Mouse (Mus musculus) limb, embryonic 14.5 days (tissue): ENCODE data around the gene Rbms3. TPM values are rescaled to one million over a fixed set of nuclear protein-coding genes. Genes with fewer than 3 reads are reported as not detected.

Experiments used
- ATAC-seq: fragments of 200-750 bp; cut with Nextera tagmentation; 2 replicates; pipeline ENCODE4 v1.8.0; 2017; ENCODE audit warnings: low read depth, moderate number of reproducible peaks, moderate TSS enrichment; ENCODE audit not compliant: low FRiP score
- DNase-seq: peaks from one replicate; pipeline ENCODE4 v3.0.0-alpha.2; 2015; ENCODE audit warnings: low spot score
- H3K27ac ChIP-seq: fragments of 300-500 bp; sonication (generic); replicated peaks from 2 replicates; pipeline ENCODE4 v1.5.1; 2014; ENCODE audit warnings: low read depth, mild to moderate bottlenecking, low read length, moderate library complexity, mixed read lengths
- H3K27me3 ChIP-seq: fragments of 300-500 bp; sonication (generic); 2 replicates; pipeline ENCODE4 v1.6.1; 2014; ENCODE audit warnings: low read length, mixed read lengths; ENCODE audit not compliant: control insufficient read depth, insufficient read depth
- H3K36me3 ChIP-seq: fragments of 300-500 bp; sonication (generic); 2 replicates; pipeline ENCODE4 v1.6.1; 2014; ENCODE audit warnings: mild to moderate bottlenecking, low read length, moderate library complexity, mixed read lengths; ENCODE audit not compliant: control insufficient read depth, insufficient read depth
- H3K4me1 ChIP-seq: fragments of 300-500 bp; sonication (generic); 2 replicates; pipeline ENCODE4 v1.6.1; 2014; ENCODE audit warnings: antibody characterized with exemption, low read length, mixed read lengths; ENCODE audit not compliant: control insufficient read depth, insufficient read depth
- H3K4me2 ChIP-seq: fragments of 300-500 bp; sonication (generic); replicated peaks from 2 replicates; pipeline ENCODE4 v1.6.1; 2014; ENCODE audit warnings: low read depth, mild to moderate bottlenecking, low read length, moderate library complexity; ENCODE audit not compliant: severe bottlenecking
- H3K4me3 ChIP-seq: fragments of 300-500 bp; sonication (generic); replicated peaks from 2 replicates; pipeline ENCODE4 v1.5.1; 2014; ENCODE audit warnings: low read length
- H3K9ac ChIP-seq: fragments of 300-500 bp; sonication (generic); 2 replicates; pipeline ENCODE4 v1.6.1; 2014; ENCODE audit warnings: mild to moderate bottlenecking, low read depth, low read length, moderate library complexity; ENCODE audit not compliant: severe bottlenecking
- H3K9me3 ChIP-seq: fragments of 300-500 bp; sonication (generic); 2 replicates; pipeline ENCODE4 v1.6.1; 2016; ENCODE audit warnings: low read length; ENCODE audit not compliant: control insufficient read depth
- POLR2A ChIP-seq: fragments of 200-500 bp; IDR thresholded peaks from 2 replicates; pipeline ENCODE4 v1.8.0; 2012; ENCODE audit warnings: inconsistent platforms, mild to moderate bottlenecking, moderate library complexity, borderline replicate concordance; ENCODE audit not compliant: insufficient read depth, insufficient read length; ENCODE audit errors: extremely low read depth
- WGBS: fragments of 180-500 bp; shearing (Covaris S2); extraction: QIAGEN DNeasy Blood & Tissue Kit; methylation state at CpG from one replicate; pipeline ENCODE4 v1.1.7; 2014; 5-methylcytosine and 5-hydroxymethylcytosine counted together
- polyA plus RNA-seq, 2 experiments: library from polyadenylated mRNA; depleted of rRNA in 1 of 2; stranded (reverse) in 1 of 2; unstranded in 1 of 2; fragments of >200 nt; fragmentation: Nextera tagmentation in 1 of 2; extraction: Ambion mirVana in 1 of 2; gene quantifications; 2 replicates each; pipeline versions ENCODE4 v1.2.1 to v1.2.3; 2012 to 2014

The Rbms3 gene
- polyA plus RNA-seq, 2 experiments, result 42.1 to 94.5 TPM

GRCm38 (mm10) chr9:117093551-117093950, 536.2 kb downstream of the Rbms3 start:
- Histone ChIP-seq H3K4me3 (no peak overlapping the region), H3K27ac (no peak overlapping the region), H3K9me3 (no peaks in the 10 kb centered on the region), H3K36me3 (peaks cover 3% of the 10 kb centered on the region), H3K27me3 (no peaks in the 10 kb centered on the region), H3K9ac (no peak overlapping the region), H3K4me1 (0 out of 2 replicates have a peak, but pooled peaks cover 2% of the 10 kb centered on the region), H3K4me2 (no peak overlapping the region)
- 87% methylated on average over 6 of the region's 6 CpGs for WGBS
- TF ChIP-seq POLR2A, result no peak
- ATAC-seq (no peak), DNase-seq (no peak)

GRCm38 (mm10) chr9:117092177-117092555, 537.5 kb downstream of the Rbms3 start:
- no peak for TF ChIP-seq POLR2A
- Histone ChIP-seq H3K27me3 (no peaks in the 10 kb centered on the region), H3K36me3 (peaks cover 5% of the 10 kb centered on the region), H3K4me3 (no peak overlapping the region), H3K27ac (no peak overlapping the region), H3K4me1 (0 out of 2 replicates have a peak, but pooled peaks cover 2% of the 10 kb centered on the region), H3K9ac (no peak overlapping the region), H3K4me2 (no peak overlapping the region), H3K9me3 (no peaks in the 10 kb centered on the region)
- 91% methylated on average over 8 of the region's 8 CpGs for WGBS
- DNase-seq (no peak), ATAC-seq (no peak)

- H3K4me1 ChIP-seq, result 0 out of 2 replicates have a peak, but pooled peaks cover 2% of the 10 kb centered on the region
- H3K27me3 ChIP-seq, result no peaks in the 10 kb centered on the region
- H3K27ac ChIP-seq, result no peak overlapping the region
- no peak for TF ChIP-seq POLR2A
- H3K4me3 ChIP-seq, result no peak overlapping the region
- 50% methylated on average over 9 of the region's 9 CpGs for WGBS
- ATAC-seq (no peak; the same call in 1 of the 2 replicates), DNase-seq (peak; percentile 44)
- H3K36me3 ChIP-seq, result peaks cover 5% of the 10 kb centered on the region
- no peak overlapping the region for H3K4me2 ChIP-seq
- no peaks in the 10 kb centered on the region for H3K9me3 ChIP-seq
- no peak overlapping the region for H3K9ac ChIP-seq
Measured at GRCm38 (mm10) chr9:117091253-117092176, 538.2 kb downstream of the Rbms3 start.

GRCm38 (mm10) chr9:117089409-117090147, 540.1 kb downstream of the Rbms3 start:
- TF ChIP-seq POLR2A, result no peak
- Histone ChIP-seq H3K27ac (no peak overlapping the region), H3K4me3 (no peak overlapping the region), H3K36me3 (peaks cover 8% of the 10 kb centered on the region), H3K4me1 (0 out of 2 replicates have a peak, but pooled peaks cover 2% of the 10 kb centered on the region), H3K27me3 (no peaks in the 10 kb centered on the region), H3K9me3 (no peaks in the 10 kb centered on the region), H3K9ac (no peak overlapping the region), H3K4me2 (no peak overlapping the region)
- ATAC-seq (no peak), DNase-seq (no peak)
- WGBS, result 92% methylated on average over 12 of the region's 12 CpGs

- no peak overlapping the region for H3K9ac ChIP-seq
- H3K4me3 ChIP-seq, result no peak overlapping the region
- H3K27ac ChIP-seq, result 0 out of 2 replicates have a peak overlapping the region, but pooled peaks have one; percentile 20
- no peak for TF ChIP-seq POLR2A
- H3K36me3 ChIP-seq, result peaks cover 8% of the 10 kb centered on the region
- H3K9me3 ChIP-seq, result no peaks in the 10 kb centered on the region
- no peaks in the 10 kb centered on the region for H3K27me3 ChIP-seq
- no peak overlapping the region for H3K4me2 ChIP-seq
- no peak for ATAC-seq
- no peak for DNase-seq
- WGBS, result 75% methylated on average over 6 of the region's 6 CpGs
- H3K4me1 ChIP-seq, result 0 out of 2 replicates have a peak, but pooled peaks cover 2% of the 10 kb centered on the region
Measured at GRCm38 (mm10) chr9:117088309-117088708, 541.4 kb downstream of the Rbms3 start.
